Mouse (Mus musculus): ENCODE results near the gene Slit3.

Slit3 gene

GRCm38 (mm10) chr11:35120894-35121610, at the start of gene Slit3:
Gene Slit3, plus strand, starts transcription at chr11:35121224.
- peak; percentile 44 for DNase-seq

DNA sequence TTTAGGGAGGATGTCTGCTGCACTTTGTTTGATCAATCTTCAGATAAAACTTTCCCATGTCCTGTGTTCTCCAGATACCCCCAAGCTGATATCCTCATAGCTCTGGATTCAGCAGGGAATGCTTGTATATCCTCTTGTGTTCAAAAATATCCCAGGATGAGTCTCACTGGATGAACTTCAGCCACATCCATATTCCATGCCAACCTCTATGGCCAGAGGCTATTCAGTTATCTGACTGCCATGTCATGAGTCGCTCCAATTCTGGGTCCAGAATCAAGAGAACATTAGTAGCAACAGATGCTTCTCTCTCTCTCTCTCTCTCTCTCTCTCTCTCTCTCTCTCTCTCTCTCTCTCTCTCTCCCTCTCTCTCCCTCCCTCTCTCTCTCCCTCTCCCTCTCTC, 49.6 kb upstream of the Slit3 start:
- no peak for DNase-seq

- DNase-seq, result no peak
These were observed 45.6 kb upstream of the Slit3 start for GRCm38 (mm10) chr11:35075411-35075810.

- DNase-seq, result no peak
These were observed 40.4 kb upstream of the Slit3 start for GRCm38 (mm10) chr11:35080451-35081125.

DNA sequence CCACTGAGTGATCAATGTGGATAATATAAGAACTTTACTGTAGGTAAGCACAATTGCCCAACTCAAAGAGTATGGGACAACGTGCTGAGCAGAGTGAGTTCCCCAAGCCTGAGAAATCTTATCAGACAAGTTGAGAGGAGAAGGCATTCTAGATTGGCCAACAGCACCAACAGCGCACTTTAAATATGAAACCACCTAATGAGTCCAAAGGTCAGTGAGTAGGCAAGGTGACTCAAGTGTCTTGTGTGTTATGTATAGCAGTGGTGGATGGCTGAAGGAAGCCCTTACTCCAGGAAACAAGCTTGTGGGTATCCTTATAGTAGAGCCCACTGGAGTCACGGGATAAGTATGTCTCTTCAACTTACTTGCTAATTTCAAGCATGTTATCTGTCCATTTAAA, 38.7 kb upstream of the Slit3 start:
- no peak for DNase-seq

DNA sequence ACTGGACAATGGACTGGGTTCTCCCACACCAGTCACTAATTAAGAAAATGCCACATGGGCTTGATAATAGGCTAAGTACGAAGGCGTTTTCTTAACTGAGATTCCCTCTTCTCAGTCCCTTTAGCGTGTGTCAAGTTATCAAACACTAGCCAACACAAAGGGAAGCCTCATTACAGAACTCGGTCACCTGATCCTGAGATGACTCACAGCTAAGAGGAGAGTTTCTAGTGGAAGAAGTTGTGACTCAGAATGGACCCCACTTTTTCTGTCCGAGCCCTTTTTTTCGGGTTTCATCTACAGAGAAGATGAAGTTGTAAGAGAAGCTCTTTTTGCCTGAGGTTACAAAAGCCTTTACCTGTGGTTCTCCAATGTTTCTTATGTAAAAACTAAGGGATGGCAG, 38.0 kb upstream of the Slit3 start:
- no peak for DNase-seq

- DNase-seq, result no peak
These were observed 35.7 kb upstream of the Slit3 start for GRCm38 (mm10) chr11:35085351-35085750.

GRCm38 (mm10) chr11:35086029-35086428, 35.0 kb upstream of the Slit3 start:
- peak; percentile 9 for DNase-seq

GRCm38 (mm10) chr11:35087454-35087853, 33.6 kb upstream of the Slit3 start:
- DNase-seq, result no peak

DNA sequence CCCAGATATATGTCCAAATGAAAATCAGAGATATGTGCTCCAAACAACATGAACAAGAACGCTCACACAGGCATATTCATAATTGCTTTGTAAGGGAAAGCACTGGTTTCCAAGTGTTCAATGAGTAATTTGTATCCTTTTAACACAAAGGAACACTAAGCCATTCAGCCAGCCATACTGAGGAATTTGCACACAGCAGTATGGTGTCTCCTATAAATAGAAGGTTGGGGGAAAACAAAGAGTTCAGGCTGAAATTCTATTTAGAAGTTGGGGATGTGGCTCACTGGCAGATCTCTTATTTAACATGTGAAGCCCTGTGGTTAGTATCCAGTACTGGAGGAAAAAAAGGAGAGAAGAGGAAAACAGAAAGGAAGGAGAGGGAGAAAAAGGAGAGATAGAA, 32.9 kb upstream of the Slit3 start:
- no peak for DNase-seq

DNA sequence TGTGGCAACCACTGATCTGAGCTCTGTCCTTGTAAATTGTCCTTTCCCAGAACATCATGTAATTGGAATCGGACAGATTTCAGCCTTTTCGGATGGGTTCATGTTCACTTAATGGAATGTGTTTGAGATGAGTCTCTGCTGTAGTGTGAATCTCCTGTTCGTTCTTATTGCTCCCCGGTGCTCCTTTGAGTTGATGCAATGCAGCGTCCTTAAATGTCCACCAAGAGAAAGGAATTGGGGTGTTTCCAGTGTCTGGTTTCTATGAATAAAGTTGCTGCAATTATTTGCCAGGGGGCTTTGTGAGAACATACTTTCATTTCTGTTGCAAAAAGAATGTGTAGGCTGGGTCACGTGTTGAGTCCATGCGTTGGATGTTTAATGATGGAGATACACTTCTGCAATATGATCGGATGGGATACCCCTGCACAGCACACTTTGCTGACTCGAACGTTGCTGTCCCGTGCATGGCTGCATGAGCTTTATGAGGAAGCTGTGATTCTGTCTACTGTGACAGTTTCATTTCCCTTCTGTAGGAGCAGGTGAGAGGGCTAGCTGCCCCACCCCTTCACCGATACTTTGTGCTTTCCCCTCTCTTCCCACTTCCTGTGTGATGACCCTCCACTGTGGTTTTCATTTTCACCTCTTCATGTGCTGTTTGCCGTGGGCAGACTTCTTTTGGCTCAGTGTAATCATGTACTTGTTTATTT, 30.2 kb upstream of the Slit3 start:
- DNase-seq, result peak; percentile 14

DNA sequence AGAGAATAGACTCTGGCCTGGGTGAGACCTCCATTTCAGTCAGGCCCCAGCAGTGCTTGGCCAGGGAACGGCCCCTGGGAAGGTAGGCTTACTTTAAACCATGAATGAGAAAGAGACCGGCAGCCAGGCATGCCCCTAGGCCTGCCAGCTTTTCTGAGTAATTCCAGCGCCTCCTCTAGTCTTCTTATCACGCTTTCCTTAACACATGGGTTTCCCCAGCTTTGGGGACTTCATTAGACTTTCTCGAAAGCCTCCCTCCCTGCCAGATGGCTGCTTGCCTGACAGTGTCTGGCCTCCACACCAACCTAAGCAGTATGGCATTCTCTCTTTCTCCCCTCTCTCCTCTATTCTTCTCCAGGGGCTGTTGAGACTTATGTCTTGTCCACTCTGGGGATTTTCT, 24.5 kb upstream of the Slit3 start:
- DNase-seq, result no peak

DNA sequence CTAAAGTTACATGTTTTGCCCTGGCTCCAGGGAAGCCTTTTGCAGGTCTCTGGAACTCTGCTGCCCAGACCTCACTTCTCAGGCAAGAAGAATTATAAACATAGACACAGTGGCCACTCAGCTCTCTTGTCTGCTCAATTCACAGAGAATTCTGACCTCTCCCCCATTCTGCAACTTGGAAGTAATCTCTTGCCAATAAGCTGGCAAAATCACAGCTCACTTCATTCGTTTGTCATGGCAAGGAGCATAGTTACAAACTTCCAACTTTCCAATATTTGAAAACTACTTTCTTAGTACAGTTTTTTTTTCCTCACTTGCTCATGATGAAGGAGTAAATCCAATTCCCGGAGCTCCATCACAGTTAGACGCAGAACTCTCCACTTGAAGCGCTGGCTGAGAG, 11.2 kb upstream of the Slit3 start:
- peak; percentile 18 for DNase-seq

- DNase-seq, result no peak
These were observed 10.2 kb upstream of the Slit3 start for GRCm38 (mm10) chr11:35110784-35111183.

DNA sequence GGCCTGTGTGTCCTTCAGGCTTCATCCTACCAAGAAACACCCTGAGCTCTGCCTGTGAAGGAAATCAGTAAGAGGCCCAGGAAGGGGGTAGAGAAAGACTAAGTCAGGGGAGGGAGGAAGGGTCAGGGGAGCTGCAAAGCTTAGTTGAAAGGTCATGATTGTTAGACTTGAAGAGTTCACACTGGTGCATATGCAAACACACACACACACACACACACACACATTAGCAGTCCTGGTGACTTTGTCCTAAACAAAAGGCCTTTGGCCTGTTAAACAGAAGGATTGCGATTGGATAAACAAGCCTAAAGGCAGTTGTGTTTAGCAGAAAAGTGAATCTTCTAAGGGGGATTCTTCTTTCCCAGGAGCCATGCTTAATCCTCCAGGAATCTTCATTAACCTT, 7.7 kb upstream of the Slit3 start:
- no peak for DNase-seq

DNA sequence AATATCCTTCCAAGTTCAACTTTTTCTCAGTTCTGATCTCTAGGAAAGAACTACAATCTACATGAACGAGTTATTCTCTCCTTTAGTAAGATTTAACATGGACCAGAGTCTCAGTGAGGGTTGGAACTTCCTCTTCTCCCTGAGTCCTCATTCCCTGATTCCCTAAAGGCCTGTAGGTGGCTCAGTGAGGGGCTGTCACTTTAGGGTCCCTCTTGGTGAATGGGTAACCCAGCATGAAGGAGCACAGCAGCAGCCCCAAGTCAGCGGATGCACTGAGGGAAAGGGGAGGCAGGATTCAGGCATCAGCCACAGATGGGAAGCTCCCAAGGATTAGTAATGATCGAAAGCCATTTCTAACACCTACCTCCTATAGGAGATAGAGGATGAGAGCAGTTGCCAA, 4.6 kb upstream of the Slit3 start:
- no peak for DNase-seq

- DNase-seq, result no peak
These were observed 3.2 kb upstream of the Slit3 start for GRCm38 (mm10) chr11:35117871-35118270.

- DNase-seq, result no peak
These were observed 2.3 kb upstream of the Slit3 start for GRCm38 (mm10) chr11:35118731-35119130.

DNA sequence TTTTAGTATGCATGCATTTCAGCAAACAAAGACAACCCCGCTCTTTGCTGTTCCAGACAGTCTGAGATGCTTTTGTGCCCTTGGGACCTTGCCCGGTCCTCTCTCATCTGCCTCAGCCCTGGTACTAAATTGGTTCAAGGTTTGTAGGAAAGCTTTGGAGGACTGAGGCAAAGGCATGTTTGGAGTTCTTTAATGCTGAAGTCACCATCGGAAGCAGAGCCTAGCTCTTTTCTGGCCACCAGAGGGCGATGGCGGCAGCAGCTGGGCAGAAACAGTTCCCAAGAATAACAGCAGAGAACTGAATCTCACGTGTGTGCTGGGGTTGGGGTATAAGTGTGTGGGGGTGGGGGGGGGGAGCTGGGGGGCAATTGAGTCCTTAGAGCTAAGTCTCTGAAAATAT, 1.7 kb upstream of the Slit3 start:
- peak; percentile 86 for DNase-seq

GRCm38 (mm10) chr11:35120076-35120475, 948 bp upstream of the Slit3 start:
- no peak for DNase-seq

DNA sequence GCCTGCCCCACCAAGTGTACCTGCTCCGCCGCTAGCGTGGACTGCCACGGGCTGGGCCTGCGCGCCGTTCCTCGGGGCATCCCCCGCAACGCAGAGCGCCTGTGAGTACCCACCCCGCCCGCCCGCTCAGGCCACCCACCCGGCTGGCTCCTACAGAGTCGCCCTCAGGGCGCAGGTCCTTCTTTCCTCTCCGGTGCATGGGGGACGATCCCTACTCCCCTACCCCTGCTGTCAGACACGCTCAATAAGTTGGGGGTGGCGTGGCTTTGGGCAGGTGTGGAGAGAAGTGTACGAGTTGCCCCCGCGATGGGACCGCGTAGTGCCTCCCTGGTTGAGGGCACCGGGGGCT, 561 bp downstream of the Slit3 start:
- no peak for DNase-seq

- DNase-seq, result peak; percentile 28
These were observed 1.2 kb downstream of the Slit3 start for GRCm38 (mm10) chr11:35122091-35122811.

- no peak for DNase-seq
These were observed 3.6 kb downstream of the Slit3 start for GRCm38 (mm10) chr11:35124489-35125107.
